Mouse (Mus musculus) lung, postnatal 0 days (tissue): ENCODE data around the gene Scn1a.
A peak's percentile ranks its signal among the peaks of the same experiment; 100 is the strongest.

ENCODE experiments used
- CTCF ChIP-seq: IDR thresholded peaks from 2 replicates; pipeline ENCODE4 v1.5.1; 2016; ENCODE audit warnings: antibody characterized with exemption, mild to moderate bottlenecking
- EP300 ChIP-seq: IDR thresholded peaks from 2 replicates; pipeline ENCODE4 v1.6.1; 2016; ENCODE audit warnings: antibody characterized with exemption, mild to moderate bottlenecking, control low read depth

GRCm38 (mm10) chr2:66336396-66336795, 104.2 kb downstream of the Scn1a start:
- TF ChIP-seq CTCF, result peak; percentile 27; the same call in 1 of the 2 replicates
- TF ChIP-seq EP300, result no peak
